Mouse (Mus musculus): ENCODE measurements at regions not wholly inside any gene's neighbourhood (a gene's known extent, or its start where the extent isn't known, plus 50 kb on each side); places are given as distances from the start of the nearest gene placed in this dataset.

- no peak for ATAC-seq (ENCODE audit: low FRiP score, low read depth)
- H3K27ac ChIP-seq, result peak overlapping the region; percentile 49; the same call in 1 of the 2 replicates
- H3K9ac ChIP-seq, result no peak overlapping the region
These were observed 131.3 kb upstream of the Serp2 start for GRCm38 (mm10) chr14:76687971-76688407.

GRCm38 (mm10) chr14:76686762-76687453 is 130.2 kb upstream of the Serp2 start:
- Histone ChIP-seq H3K4me1 (peaks cover 57% of the 10 kb centered on the region), H3K27ac (no peak overlapping the region), H3K27me3 (no peaks in the 10 kb centered on the region), H3K9ac (no peak overlapping the region), H3K4me2 (replicated peaks) (no peak overlapping the region), H3K4me3 (no peak overlapping the region), H3K9me3 (no peaks in the 10 kb centered on the region), H3K36me3 (no peaks in the 10 kb centered on the region)
- 29% methylated on average over 9 of the region's 9 CpGs for WGBS
- peak; percentile 29; the same call in 1 of the 2 replicates for ATAC-seq (ENCODE audit: low FRiP score, low read depth)

More at GRCm38 (mm10) chr14:76687971-76688407, 131.3 kb upstream of the Serp2 start:
- no peak overlapping the region for H3K4me2 ChIP-seq (replicated peaks)
- no peaks in the 10 kb centered on the region for H3K9me3 ChIP-seq
- no peak overlapping the region for H3K4me3 ChIP-seq
- peaks cover 57% of the 10 kb centered on the region for H3K4me1 ChIP-seq
- H3K27me3 ChIP-seq, result no peaks in the 10 kb centered on the region
- H3K36me3 ChIP-seq, result no peaks in the 10 kb centered on the region
- 18% methylated on average over 10 of the region's 10 CpGs for WGBS

GRCm38 (mm10) chr14:76685830-76686761 is 129.4 kb upstream of the Serp2 start:
- peak overlapping the region; percentile 61; the same call in 1 of the 2 replicates for H3K27ac ChIP-seq
- no peak overlapping the region for H3K4me2 ChIP-seq (replicated peaks)
- 52% methylated on average over 17 of the region's 17 CpGs for WGBS
- ATAC-seq (ENCODE audit: low FRiP score, low read depth), result no peak
- H3K9ac ChIP-seq, result no peak overlapping the region
- no peaks in the 10 kb centered on the region for H3K36me3 ChIP-seq
- peaks cover 64% of the 10 kb centered on the region for H3K4me1 ChIP-seq
- H3K27me3 ChIP-seq, result no peaks in the 10 kb centered on the region
- H3K4me3 ChIP-seq, result no peak overlapping the region
- H3K9me3 ChIP-seq, result no peaks in the 10 kb centered on the region

- Histone ChIP-seq H3K4me2 (replicated peaks) (no peak overlapping the region), H3K36me3 (no peaks in the 10 kb centered on the region), H3K27me3 (no peaks in the 10 kb centered on the region), H3K4me1 (peaks cover 72% of the 10 kb centered on the region), H3K4me3 (no peak overlapping the region), H3K9ac (no peak overlapping the region), H3K27ac (no peak overlapping the region), H3K9me3 (no peaks in the 10 kb centered on the region)
- WGBS, result 16% methylated on average over 2 of the region's 2 CpGs
- ATAC-seq (ENCODE audit: low FRiP score, low read depth), result no peak
These were observed 127.6 kb upstream of the Serp2 start for GRCm38 (mm10) chr14:76684327-76684726.

- Histone ChIP-seq H3K27me3 (no peaks in the 10 kb centered on the region), H3K9me3 (no peaks in the 10 kb centered on the region), H3K4me3 (no peak overlapping the region), H3K4me2 (replicated peaks) (no peak overlapping the region), H3K4me1 (peaks cover 57% of the 10 kb centered on the region), H3K9ac (no peak overlapping the region), H3K36me3 (no peaks in the 10 kb centered on the region), H3K27ac (peak overlapping the region; percentile 91)
- WGBS, result 35% methylated on average over 8 of the region's 8 CpGs
- peak; percentile 90 for ATAC-seq (ENCODE audit: low FRiP score, low read depth)
These were observed 125.1 kb upstream of the Serp2 start for GRCm38 (mm10) chr14:76681581-76682377.

GRCm38 (mm10) chr14:76678512-76679134 is 121.9 kb upstream of the Serp2 start:
- H3K27ac ChIP-seq, result peak overlapping the region; percentile 28; the same call in 1 of the 2 replicates

GRCm38 (mm10) chr14:76674949-76675348 is 118.3 kb upstream of the Serp2 start:
- no peak overlapping the region for H3K4me2 ChIP-seq (replicated peaks)
- no peak overlapping the region for H3K27ac ChIP-seq
- no peak overlapping the region for H3K4me3 ChIP-seq
- no peaks in the 10 kb centered on the region for H3K27me3 ChIP-seq
- H3K9me3 ChIP-seq, result no peaks in the 10 kb centered on the region
- H3K4me1 ChIP-seq, result peaks cover 33% of the 10 kb centered on the region; the same call in 1 of the 2 replicates
- ATAC-seq (ENCODE audit: low FRiP score, low read depth), result no peak
- WGBS, result 34% methylated on average over 8 of the region's 8 CpGs
- H3K9ac ChIP-seq, result no peak overlapping the region
- no peaks in the 10 kb centered on the region for H3K36me3 ChIP-seq

More at GRCm38 (mm10) chr14:76678512-76679134, 121.9 kb upstream of the Serp2 start:
- H3K36me3 ChIP-seq, result no peaks in the 10 kb centered on the region
- H3K4me3 ChIP-seq, result no peak overlapping the region
- ATAC-seq (ENCODE audit: low FRiP score, low read depth), result no peak
- H3K4me1 ChIP-seq, result peaks cover 42% of the 10 kb centered on the region
- no peaks in the 10 kb centered on the region for H3K27me3 ChIP-seq
- H3K4me2 ChIP-seq (replicated peaks), result no peak overlapping the region
- H3K9me3 ChIP-seq, result no peaks in the 10 kb centered on the region
- no peak overlapping the region for H3K9ac ChIP-seq
- 76% methylated on average over 5 of the region's 5 CpGs for WGBS

GRCm38 (mm10) chr14:76673671-76674331 is 117.1 kb upstream of the Serp2 start:
- Histone ChIP-seq H3K27me3 (no peaks in the 10 kb centered on the region), H3K4me1 (peaks cover 33% of the 10 kb centered on the region; the same call in 1 of the 2 replicates), H3K27ac (0 out of 2 replicates have a peak overlapping the region, but pooled peaks have one; percentile 44), H3K9ac (no peak overlapping the region), H3K36me3 (no peaks in the 10 kb centered on the region), H3K4me3 (no peak overlapping the region), H3K4me2 (replicated peaks) (no peak overlapping the region), H3K9me3 (no peaks in the 10 kb centered on the region)
- WGBS, result 75% methylated on average over 11 of the region's 11 CpGs
- ATAC-seq (ENCODE audit: low FRiP score, low read depth), result no peak

- Histone ChIP-seq H3K9ac (no peak overlapping the region), H3K4me1 (peaks cover 29% of the 10 kb centered on the region; the same call in 1 of the 2 replicates), H3K27ac (peak overlapping the region; percentile 44; the same call in 1 of the 2 replicates), H3K4me2 (replicated peaks) (no peak overlapping the region), H3K9me3 (no peaks in the 10 kb centered on the region), H3K36me3 (no peaks in the 10 kb centered on the region), H3K27me3 (no peaks in the 10 kb centered on the region), H3K4me3 (no peak overlapping the region)
- ATAC-seq (ENCODE audit: low FRiP score, low read depth), result no peak
- 73% methylated on average over 6 of the region's 6 CpGs for WGBS
These were observed 116.2 kb upstream of the Serp2 start for GRCm38 (mm10) chr14:76672899-76673298.

GRCm38 (mm10) chr14:76672442-76672841 is 115.8 kb upstream of the Serp2 start:
- H3K9ac ChIP-seq, result no peak overlapping the region

GRCm38 (mm10) chr14:76671023-76671422 is 114.3 kb upstream of the Serp2 start:
- WGBS, result 92% methylated on average over 4 of the region's 4 CpGs
- H3K9me3 ChIP-seq, result no peaks in the 10 kb centered on the region
- no peak overlapping the region for H3K27ac ChIP-seq
- no peaks in the 10 kb centered on the region for H3K27me3 ChIP-seq
- H3K4me1 ChIP-seq, result peaks cover 29% of the 10 kb centered on the region; the same call in 1 of the 2 replicates
- no peak for ATAC-seq (ENCODE audit: low FRiP score, low read depth)
- no peak overlapping the region for H3K9ac ChIP-seq
- no peaks in the 10 kb centered on the region for H3K36me3 ChIP-seq
- H3K4me2 ChIP-seq (replicated peaks), result no peak overlapping the region
- H3K4me3 ChIP-seq, result no peak overlapping the region

More at GRCm38 (mm10) chr14:76672442-76672841, 115.8 kb upstream of the Serp2 start:
- H3K36me3 ChIP-seq, result no peaks in the 10 kb centered on the region
- 64% methylated on average over 2 of the region's 2 CpGs for WGBS
- H3K4me3 ChIP-seq, result no peak overlapping the region
- no peaks in the 10 kb centered on the region for H3K9me3 ChIP-seq
- H3K27ac ChIP-seq, result peak overlapping the region; percentile 39; the same call in 1 of the 2 replicates
- no peak for ATAC-seq (ENCODE audit: low FRiP score, low read depth)
- H3K4me2 ChIP-seq (replicated peaks), result no peak overlapping the region
- H3K4me1 ChIP-seq, result peaks cover 29% of the 10 kb centered on the region; the same call in 1 of the 2 replicates
- no peaks in the 10 kb centered on the region for H3K27me3 ChIP-seq

All from limb, embryonic 13.5 days (tissue).